Mouse (Mus musculus) stomach, embryonic 14.5 days (tissue): Measurements from ENCODE around the gene Mcoln3. TPM values are rescaled to one million over a fixed set of nuclear protein-coding genes. Genes with fewer than 3 reads are reported as not detected.

ENCODE experiments used
- ATAC-seq: fragments of 200-750 bp; cut with Nextera tagmentation; 2 replicates; pipeline ENCODE4 v1.8.0; 2017; ENCODE audit warnings: low read depth, moderate TSS enrichment; ENCODE audit not compliant: insufficient number of reproducible peaks, insufficient read depth, low FRiP score
- H3K27ac ChIP-seq: fragments of 300-500 bp; sonication (generic); 2 replicates; pipeline ENCODE4 v1.5.1; 2014; ENCODE audit warnings: mild to moderate bottlenecking, low read length, moderate library complexity, mixed read lengths
- H3K27me3 ChIP-seq: fragments of 300-500 bp; sonication (generic); 2 replicates; pipeline ENCODE4 v1.6.1; 2014; ENCODE audit warnings: low read length, control low read depth, mixed read lengths; ENCODE audit not compliant: control insufficient read depth, insufficient read depth
- H3K36me3 ChIP-seq: fragments of 300-500 bp; sonication (generic); 2 replicates; pipeline ENCODE4 v1.6.1; 2014; ENCODE audit warnings: mild to moderate bottlenecking, control low read depth, low read length, moderate library complexity, mixed read lengths; ENCODE audit not compliant: control insufficient read depth, insufficient read depth
- H3K4me1 ChIP-seq: fragments of 300-500 bp; sonication (generic); 2 replicates; pipeline ENCODE4 v1.6.1; 2014; ENCODE audit warnings: low read length, control low read depth, mixed read lengths; ENCODE audit not compliant: control insufficient read depth, insufficient read depth
- H3K4me2 ChIP-seq: fragments of 300-500 bp; sonication (generic); replicated peaks from 2 replicates; pipeline ENCODE4 v1.6.1; 2014; ENCODE audit warnings: low read depth, low read length, control low read depth
- H3K4me3 ChIP-seq: fragments of 300-500 bp; sonication (generic); 2 replicates; pipeline ENCODE4 v1.5.1; 2014; ENCODE audit warnings: low read depth, low read length, control low read depth
- H3K9ac ChIP-seq: fragments of 300-500 bp; sonication (generic); replicated peaks from 2 replicates; pipeline ENCODE4 v1.6.1; 2014; ENCODE audit warnings: low read depth, mild to moderate bottlenecking, control low read depth, low read length, moderate library complexity, mixed read lengths
- H3K9me3 ChIP-seq: fragments of 300-500 bp; sonication (generic); 2 replicates; pipeline ENCODE4 v1.6.1; 2016; ENCODE audit warnings: low read depth, low read length, control low read depth; ENCODE audit not compliant: control insufficient read depth
- WGBS: fragments of 180-500 bp; shearing (Covaris S2); extraction: QIAGEN DNeasy Blood & Tissue Kit; methylation state at CpG from one replicate; pipeline ENCODE4 v1.1.7; 2014; 5-methylcytosine and 5-hydroxymethylcytosine counted together
- polyA plus RNA-seq: library from polyadenylated mRNA; unstranded; fragments of >200 nt; fragmentation: Nextera tagmentation; extraction: Ambion mirVana; gene quantifications from 2 replicates; pipeline ENCODE4 v1.2.1, GENCODE M21; 2014

Gene Mcoln3
- polyA plus RNA-seq, 1 experiment from 2014 or later, result 1.8 TPM

DNA sequence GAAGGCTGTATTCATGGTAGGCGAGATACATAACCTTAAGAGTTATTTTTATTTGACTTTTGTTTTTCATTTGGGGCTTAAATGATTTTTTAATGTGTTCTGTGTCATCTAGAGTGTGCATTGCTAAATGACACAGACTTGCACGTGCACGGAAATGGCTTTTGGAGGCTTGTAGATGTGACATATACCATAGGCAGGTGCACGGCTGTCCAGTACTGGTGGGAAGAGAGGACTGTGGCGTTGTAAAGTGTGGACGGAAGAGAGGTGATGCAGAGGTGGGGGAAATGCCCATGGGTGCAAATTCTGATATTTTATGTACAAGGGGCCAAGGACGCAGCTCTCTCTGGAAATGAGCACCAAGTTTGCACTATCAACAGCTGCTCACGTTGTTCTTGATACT lies 34.5 kb downstream of the Mcoln3 start:
- 88% methylated on average over 8 of the region's 8 CpGs for WGBS
- no peaks in the 10 kb centered on the region for H3K27me3 ChIP-seq
- H3K4me3 ChIP-seq, result no peak overlapping the region
- no peaks in the 10 kb centered on the region for H3K36me3 ChIP-seq
- peaks cover 3% of the 10 kb centered on the region; the same call in 1 of the 2 replicates for H3K4me1 ChIP-seq
- no peak overlapping the region for H3K27ac ChIP-seq
- ATAC-seq, result no peak
- no peaks in the 10 kb centered on the region for H3K9me3 ChIP-seq
- H3K9ac ChIP-seq, result no peak overlapping the region
- H3K4me2 ChIP-seq, result no peak overlapping the region

GRCm38 (mm10) chr3:146152348-146152747 lies 35.1 kb downstream of the Mcoln3 start:
- 85% methylated on average over 8 of the region's 8 CpGs for WGBS
- no peak for ATAC-seq
- Histone ChIP-seq H3K4me2 (no peak overlapping the region), H3K27me3 (no peaks in the 10 kb centered on the region), H3K9me3 (no peaks in the 10 kb centered on the region), H3K4me1 (peaks cover 3% of the 10 kb centered on the region; the same call in 1 of the 2 replicates), H3K4me3 (no peak overlapping the region), H3K36me3 (no peaks in the 10 kb centered on the region), H3K27ac (no peak overlapping the region), H3K9ac (no peak overlapping the region)

DNA sequence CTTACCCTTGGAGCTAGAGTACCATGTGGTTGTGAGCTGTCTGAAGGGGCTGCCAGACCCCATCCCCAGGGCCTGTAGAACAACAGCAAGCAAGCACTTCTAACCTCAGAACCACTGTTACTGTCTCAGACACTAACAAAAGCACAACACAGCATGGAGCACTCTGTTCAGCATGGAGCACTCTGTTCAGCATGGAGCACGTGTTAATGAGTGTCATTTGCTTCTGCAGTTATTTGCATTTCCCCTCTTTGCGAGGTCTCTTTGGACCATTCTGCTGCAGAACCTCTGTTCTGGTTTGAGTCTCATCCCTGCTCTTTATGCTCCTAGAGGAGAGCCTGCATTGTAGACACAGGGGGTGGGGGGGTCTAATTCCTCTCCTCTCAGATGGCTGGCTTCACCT lies 35.7 kb downstream of the Mcoln3 start:
- no peaks in the 10 kb centered on the region for H3K36me3 ChIP-seq
- peaks cover 3% of the 10 kb centered on the region; the same call in 1 of the 2 replicates for H3K4me1 ChIP-seq
- H3K27me3 ChIP-seq, result no peaks in the 10 kb centered on the region
- no peak overlapping the region for H3K4me3 ChIP-seq
- no peaks in the 10 kb centered on the region for H3K9me3 ChIP-seq
- no peak overlapping the region for H3K27ac ChIP-seq
- H3K9ac ChIP-seq, result no peak overlapping the region
- ATAC-seq, result no peak
- 88% methylated on average over 2 of the region's 2 CpGs for WGBS
- H3K4me2 ChIP-seq, result no peak overlapping the region

DNA sequence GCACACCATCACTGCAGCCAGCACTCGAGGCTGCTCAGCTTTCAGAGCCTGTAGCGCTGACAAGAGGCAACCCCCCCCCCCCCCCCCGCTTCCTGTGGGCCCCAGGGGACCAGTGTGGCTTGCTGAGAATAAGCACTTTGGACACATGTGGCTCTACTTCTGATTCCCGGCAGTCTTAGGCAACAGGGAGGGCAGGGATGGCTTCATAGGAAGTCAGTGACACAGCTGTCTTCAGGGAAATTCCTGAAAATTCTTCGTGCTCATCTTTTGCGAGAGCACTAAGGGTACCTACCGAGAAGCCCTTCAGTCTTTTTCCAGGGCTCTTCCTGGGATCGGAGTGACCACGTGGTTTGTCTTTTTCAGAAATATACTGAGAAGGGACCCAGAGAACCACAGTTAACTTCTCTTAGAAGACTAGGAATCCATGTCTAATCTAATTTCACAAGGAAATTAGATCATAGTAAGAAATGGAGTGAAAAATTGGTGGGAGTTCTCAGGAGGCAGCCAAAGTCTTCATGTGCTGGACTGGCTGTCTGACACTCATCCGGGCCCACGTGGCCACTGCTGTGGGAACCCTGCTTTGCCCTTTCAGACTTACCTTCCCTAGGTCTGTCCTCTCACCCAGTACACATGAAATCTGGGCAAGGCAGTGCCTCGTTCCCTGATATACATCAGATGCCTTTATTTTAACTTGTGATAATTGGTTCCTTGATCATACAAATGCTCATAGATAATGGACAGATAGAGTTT lies 36.8 kb downstream of the Mcoln3 start:
- Histone ChIP-seq H3K27me3 (no peaks in the 10 kb centered on the region), H3K4me3 (no peak overlapping the region), H3K9ac (no peak overlapping the region), H3K4me1 (peaks cover 3% of the 10 kb centered on the region; the same call in 1 of the 2 replicates), H3K4me2 (no peak overlapping the region; the same call in 1 of the 2 replicates), H3K36me3 (no peaks in the 10 kb centered on the region), H3K27ac (no peak overlapping the region), H3K9me3 (no peaks in the 10 kb centered on the region)
- 38% methylated on average over 12 of the region's 12 CpGs for WGBS
- ATAC-seq, result no peak

GRCm38 (mm10) chr3:146155628-146156576 lies 38.7 kb downstream of the Mcoln3 start:
- H3K36me3 ChIP-seq, result no peaks in the 10 kb centered on the region
- H3K4me1 ChIP-seq, result no peaks in the 10 kb centered on the region
- no peak overlapping the region for H3K4me2 ChIP-seq
- ATAC-seq, result no peak
- whole genome bisulfite sequencing, result 69% methylated on average over 13 of the region's 13 CpGs
- no peak overlapping the region for H3K4me3 ChIP-seq
- H3K9ac ChIP-seq, result no peak overlapping the region
- no peaks in the 10 kb centered on the region for H3K9me3 ChIP-seq
- H3K27me3 ChIP-seq, result no peaks in the 10 kb centered on the region
- no peak overlapping the region for H3K27ac ChIP-seq

DNA sequence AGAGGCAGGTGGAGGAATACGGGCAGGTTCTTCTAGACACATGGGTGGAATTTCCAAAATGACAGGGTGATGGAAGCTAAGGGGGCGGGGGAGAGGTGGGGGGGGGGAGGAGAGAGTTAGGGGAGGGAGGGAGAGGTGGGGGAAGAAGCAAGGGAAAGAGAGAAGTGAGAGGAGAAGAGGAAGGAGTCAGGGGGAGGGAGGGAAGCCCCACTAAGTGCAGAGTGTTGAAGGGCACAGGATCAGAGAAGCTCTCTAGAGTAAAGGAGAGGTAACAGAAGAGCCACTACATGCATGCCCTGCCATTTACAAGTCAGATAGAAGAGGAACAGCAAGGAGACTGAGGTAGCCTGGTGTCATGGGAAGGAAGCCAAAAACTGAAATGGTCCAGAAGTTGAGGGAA lies 39.6 kb downstream of the Mcoln3 start:
- Histone ChIP-seq H3K27ac (no peak overlapping the region), H3K9me3 (no peaks in the 10 kb centered on the region), H3K4me1 (no peaks in the 10 kb centered on the region), H3K4me3 (no peak overlapping the region), H3K36me3 (no peaks in the 10 kb centered on the region), H3K27me3 (no peaks in the 10 kb centered on the region), H3K4me2 (no peak overlapping the region), H3K9ac (no peak overlapping the region)
- ATAC-seq, result no peak
- 43% methylated on average over 2 of the region's 2 CpGs for WGBS

GRCm38 (mm10) chr3:146158039-146158438 lies 40.8 kb downstream of the Mcoln3 start:
- no peaks in the 10 kb centered on the region for H3K4me1 ChIP-seq
- no peaks in the 10 kb centered on the region for H3K9me3 ChIP-seq
- H3K4me2 ChIP-seq, result no peak overlapping the region
- ATAC-seq, result no peak
- no peaks in the 10 kb centered on the region for H3K27me3 ChIP-seq
- no peaks in the 10 kb centered on the region for H3K36me3 ChIP-seq
- 64% methylated on average over 4 of the region's 4 CpGs for WGBS
- H3K27ac ChIP-seq, result no peak overlapping the region
- H3K9ac ChIP-seq, result no peak overlapping the region
- no peak overlapping the region for H3K4me3 ChIP-seq

DNA sequence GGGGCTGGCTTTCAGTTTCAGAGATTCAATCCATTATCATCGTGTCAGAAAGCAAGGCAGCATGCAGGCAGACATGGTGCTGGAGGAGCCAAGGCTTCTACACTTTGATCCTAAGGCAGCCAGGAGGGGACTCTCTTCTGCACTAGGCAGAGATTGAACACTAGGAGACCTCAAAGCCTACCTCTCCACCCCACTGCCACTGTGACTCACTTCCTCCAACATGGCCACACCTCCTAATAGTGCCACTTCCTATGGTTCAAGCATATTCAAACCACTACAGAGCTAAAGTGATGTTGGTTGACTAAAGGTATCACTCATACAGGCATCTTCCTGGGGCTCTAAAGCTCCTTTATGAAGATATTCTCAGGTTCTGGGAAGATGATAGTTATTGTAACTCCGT lies 42.1 kb downstream of the Mcoln3 start:
- H3K9ac ChIP-seq, result no peak overlapping the region
- no peaks in the 10 kb centered on the region for H3K27me3 ChIP-seq
- H3K4me1 ChIP-seq, result no peaks in the 10 kb centered on the region
- no peak overlapping the region for H3K4me2 ChIP-seq
- H3K36me3 ChIP-seq, result no peaks in the 10 kb centered on the region
- WGBS, result 83% methylated on average over 2 of the region's 2 CpGs
- ATAC-seq, result no peak
- H3K4me3 ChIP-seq, result no peak overlapping the region
- H3K27ac ChIP-seq, result no peak overlapping the region
- H3K9me3 ChIP-seq, result no peaks in the 10 kb centered on the region
